Mouse (Mus musculus) cerebellum, adult 11 months (tissue): ENCODE results near the gene Mcur1.

ENCODE experiments used
- DNase-seq: peaks from one replicate; pipeline ENCODE4 v3.0.0; 2022

The Mcur1 gene

DNA sequence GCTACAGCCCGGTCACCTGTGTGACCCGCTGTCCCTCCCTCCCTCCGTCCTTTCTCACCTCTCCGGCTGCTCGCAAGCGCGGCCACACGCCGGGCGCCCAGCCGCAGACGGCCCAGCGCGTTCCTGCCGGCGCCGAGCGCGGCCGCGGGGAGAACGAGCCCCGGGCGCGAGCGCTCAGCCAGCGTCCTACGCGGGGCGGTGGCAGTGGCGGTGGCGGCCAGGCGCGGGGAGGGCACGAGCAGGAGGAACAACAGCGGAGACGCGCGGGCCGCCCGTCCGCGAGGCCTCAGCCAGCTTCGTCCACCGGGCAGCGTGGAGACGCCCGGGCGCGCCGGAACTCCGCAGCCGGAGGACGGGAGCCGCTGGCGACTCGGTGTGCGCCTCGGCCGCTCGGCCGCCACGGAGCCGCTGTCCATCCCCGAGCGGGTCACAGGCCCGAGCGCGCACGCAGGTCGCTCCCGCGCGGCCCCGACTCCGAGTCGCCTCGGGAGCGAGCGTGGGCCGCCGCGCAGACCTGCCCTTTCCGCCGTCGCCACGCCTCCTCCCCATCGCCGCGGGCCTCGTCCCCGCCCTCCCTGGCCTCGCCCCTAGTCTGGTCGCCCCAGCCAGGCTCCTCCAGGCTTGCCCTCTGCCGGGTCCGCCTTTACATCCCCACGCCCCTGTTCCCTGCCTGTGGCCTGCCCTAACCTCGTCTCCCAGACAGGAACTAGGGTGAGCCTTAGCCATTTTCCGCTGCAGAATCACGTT, at the start of gene Mcur1:
TSS of gene Mcur1 (minus strand) at position 481 of the 747 bp plus-strand sequence.
- DNase-seq: peak; percentile 90

DNA sequence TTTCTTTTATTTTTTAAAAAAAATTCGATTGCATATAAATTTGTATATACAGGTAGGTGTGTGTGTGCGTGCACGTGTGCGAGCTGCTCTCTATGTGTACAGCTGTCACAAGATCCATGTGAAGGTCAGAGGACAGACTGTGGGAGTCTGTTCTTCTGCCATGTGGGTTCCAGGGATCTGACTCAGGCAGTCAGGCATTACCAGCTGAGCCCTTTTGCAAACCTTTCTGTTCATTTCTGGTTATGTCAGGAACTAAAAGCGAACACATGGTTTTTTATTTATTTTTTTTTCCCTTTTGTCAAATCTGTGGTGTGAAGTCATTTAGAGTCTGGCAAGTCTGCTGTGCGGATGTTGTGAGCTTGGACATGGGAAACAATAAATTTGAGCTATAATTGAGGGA, 48.9 kb upstream of the Mcur1 start:
- no peak for DNase-seq

DNA sequence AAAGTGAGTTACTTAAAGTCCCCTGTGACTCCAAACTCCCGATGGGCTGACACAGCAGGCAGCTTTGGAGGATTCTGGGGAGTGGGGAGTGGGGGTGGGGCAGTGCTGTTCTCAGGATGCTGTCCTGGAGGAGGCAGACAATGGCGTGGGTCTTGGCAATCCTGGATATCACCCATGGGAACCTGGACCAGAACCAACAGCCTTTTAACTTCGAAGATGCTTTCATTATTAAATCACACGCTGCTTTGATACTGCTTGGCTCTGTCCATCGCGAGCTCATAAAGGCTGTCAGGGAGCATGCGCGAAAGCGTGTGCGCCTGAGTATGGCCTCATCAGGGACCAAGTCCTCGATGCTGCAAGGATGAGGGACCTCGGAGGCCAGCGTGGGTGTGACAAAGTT, 43.1 kb upstream of the Mcur1 start:
- no peak for DNase-seq

DNA sequence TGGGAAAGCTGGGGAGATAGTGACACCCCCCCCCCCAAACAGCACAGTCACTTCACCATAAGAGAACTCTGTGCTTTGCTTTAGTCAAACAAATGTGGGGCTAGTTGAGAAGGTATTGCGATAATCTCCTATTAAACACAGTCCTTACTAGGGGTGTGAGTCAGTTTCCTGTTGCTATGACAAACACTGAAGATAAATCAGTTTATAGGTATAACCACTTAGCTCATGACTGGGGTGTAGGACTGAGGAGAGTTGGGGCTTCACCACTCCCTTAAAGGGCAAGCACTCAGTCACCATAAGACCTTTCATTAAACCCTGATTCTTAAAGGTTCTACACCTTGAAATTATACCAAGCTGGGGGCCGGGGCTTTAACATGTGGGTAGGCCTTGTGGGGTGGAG, 42.4 kb upstream of the Mcur1 start:
- no peak for DNase-seq

DNA sequence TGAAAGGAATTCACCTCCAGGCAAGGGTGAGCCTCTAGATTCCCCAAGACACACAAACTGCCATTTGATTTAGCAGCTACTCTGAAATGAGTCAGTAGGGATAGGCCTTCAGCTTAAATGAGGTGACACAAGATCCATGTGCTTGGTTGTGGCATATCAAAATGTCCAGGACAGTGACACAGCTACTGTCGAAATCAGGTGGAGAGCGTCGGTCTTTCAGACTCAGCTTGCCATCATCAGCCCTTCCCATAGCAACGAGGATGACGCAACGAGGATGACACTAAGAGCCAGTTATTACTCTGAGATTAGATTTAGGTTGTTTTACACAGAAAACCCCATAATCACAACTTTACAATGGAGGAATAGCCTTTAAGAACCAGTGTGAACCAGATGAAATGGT, 41.0 kb upstream of the Mcur1 start:
- DNase-seq: no peak

DNA sequence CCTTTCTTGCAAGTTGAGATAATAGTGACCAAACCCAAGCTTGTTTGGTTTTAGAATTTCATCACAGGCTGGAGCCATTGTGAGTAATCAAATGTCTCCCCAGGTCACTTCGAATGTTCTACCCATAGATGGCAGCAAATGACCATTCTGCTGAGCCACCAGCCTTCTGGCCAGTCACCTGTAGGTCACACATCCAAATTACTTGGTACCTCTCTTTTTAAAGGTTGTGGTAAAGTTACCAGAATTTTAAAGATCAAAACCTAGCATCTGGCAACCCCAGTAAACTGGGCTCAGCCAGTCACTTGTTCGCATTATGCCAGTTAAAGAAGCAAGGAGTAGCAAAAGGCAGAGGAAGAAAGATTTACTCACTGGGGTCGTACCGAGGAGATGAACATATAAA, 35.9 kb upstream of the Mcur1 start:
- peak; percentile 69 for DNase-seq

DNA sequence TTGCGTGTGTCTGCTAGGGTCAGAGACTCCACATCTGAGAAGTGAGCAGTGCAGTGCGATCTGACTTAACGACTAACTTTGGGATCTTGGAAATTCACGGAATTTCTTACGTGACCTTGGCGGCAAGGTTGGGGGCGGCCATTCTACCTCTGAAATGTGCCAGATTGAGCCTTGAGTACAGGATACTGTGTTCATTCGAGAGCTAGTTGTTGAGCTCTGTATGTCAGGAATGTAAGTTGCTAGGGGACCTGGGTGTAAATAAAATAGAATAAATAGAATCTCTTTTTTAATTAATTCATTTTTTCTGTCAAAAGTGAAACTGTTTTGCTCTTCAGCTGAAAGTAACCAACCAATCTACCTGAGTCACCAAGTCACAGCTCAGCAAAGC, 32.7 kb upstream of the Mcur1 start:
- DNase-seq: no peak

GRCm38 (mm10) chr13:43591828-43592680, 32.1 kb upstream of the Mcur1 start:
- DNase-seq: no peak

DNA sequence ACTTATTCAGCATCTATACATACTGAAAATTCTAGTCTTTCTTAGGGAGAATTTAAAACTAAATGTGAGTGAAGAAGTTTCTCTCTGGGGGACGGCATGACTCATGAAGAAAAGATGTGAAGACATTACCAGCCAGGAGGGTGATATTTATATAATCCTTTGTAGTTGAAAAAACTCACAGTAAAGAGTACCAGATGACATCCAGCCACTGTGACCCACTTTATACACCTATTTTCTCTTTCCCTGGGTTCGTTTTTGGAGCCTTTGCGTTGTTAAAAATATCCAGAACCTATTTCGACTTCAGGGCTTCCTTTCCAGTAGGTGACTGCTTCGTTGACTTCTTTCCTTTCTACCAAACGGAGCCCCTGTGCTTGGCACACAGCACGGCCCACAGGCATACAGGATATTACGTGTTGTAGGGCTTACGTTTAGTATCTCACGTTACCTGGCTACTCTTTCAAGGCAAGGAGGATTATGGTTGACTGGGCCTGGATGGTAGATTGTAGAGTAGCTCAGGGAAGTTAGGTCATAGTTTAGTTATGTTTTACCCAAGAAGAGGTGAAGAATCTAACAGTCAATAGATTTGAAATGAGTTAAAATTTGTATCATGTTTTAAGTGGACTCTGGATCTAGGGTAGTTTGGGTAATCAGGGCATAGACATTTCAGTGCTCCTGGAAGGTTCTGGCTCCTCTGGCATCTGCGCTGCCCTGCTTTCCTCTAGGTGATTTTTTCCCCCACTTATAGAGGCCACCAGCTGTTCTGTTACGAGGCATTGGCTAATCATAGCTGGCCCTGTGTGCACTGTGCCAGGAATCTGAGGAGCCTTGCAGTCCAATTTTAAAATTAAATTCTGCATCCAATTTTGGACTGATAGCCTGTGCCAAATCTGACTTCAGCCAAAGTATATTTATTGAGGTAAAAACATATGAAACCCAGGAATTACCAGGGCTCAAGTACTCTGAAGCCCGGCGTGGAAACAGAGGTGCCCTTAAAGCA, 28.2 kb upstream of the Mcur1 start:
- DNase-seq: peak; percentile 40

DNA sequence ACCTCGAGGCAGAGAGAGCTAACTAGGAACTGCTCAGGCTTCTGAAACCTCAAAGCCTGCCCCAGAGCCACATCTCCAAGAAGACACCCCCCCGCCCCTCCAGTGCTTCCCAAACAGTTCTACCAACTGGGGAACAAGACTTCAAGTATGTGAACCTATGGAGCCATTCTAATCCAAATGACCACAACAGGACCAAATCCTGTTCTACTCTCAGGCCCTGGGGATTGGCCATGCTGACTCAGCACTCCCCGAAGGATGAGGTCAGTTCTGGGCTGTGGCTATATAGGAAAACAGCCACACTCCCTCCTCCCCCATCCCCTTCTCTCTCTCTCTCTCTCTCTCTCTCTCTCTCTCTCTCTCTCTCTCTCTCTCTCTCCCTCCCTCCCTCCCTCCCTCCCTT, 27.0 kb upstream of the Mcur1 start:
- DNase-seq: no peak

GRCm38 (mm10) chr13:43585335-43585734, 25.3 kb upstream of the Mcur1 start:
- DNase-seq: no peak

DNA sequence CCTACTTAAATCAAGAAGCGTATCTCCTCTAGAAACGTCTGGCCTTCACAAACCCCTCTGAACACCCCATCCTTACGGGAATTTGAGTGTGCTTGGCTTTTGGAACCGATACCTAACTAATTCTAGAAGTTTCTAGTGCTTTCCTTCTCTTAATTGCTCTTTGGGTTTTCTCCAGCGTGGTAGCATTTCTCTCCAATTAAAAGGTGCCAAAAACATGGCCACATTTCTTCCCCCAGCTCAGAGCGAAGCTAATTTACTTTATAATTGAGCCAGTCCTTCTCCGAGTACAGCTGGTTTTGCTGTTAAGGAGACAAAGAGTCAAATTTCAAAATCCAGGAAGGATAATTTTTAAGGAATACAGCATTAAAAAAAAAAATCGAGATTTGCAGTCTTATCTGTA, 23.5 kb upstream of the Mcur1 start:
- no peak for DNase-seq

DNA sequence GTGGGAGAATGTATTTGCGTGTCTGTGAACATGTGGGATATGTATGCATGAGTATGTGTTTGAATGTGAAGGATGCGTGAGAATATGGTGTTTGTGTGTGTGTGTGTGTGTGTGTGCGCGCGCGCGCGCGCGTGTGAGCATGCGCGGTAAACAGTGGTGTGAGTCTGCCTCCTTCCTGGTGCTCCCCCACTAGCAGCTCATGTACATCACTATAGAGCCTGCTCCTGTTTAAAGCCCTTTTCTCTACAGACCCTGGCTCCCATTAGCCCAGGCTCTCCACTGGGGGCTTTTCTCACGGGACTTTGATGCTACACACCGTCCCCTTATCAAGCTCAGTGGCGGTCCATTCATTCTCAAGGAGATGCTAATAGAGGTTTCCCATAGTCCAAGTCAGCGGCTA, 23.0 kb upstream of the Mcur1 start:
- no peak for DNase-seq

- DNase-seq: no peak
Observed at GRCm38 (mm10) chr13:43580661-43581060, 20.7 kb upstream of the Mcur1 start.

GRCm38 (mm10) chr13:43579740-43580139, 19.7 kb upstream of the Mcur1 start:
- peak; percentile 64 for DNase-seq

GRCm38 (mm10) chr13:43577766-43578165, 17.8 kb upstream of the Mcur1 start:
- DNase-seq: no peak

DNA sequence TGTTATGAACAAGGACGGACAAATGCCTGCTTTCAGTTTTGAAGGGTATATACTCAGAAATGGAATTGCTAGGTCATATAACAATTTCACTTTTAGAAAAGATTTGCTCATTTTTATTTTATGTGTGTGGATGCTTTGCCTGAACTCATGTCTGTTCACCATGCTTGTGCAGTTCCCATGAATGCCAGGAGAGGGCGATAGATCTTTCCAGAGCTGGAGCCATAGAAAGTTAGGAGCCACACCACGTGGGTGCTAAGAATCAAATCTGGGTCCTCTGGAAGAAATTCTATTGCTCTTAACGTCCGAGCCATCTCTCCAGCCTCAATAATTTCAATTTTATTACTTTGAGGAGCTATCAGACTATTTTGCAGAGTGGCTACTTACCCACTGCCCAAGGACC, 17.3 kb upstream of the Mcur1 start:
- no peak for DNase-seq

GRCm38 (mm10) chr13:43575431-43575830, 15.4 kb upstream of the Mcur1 start:
- DNase-seq: peak; percentile 78

GRCm38 (mm10) chr13:43573979-43574378, 14.0 kb upstream of the Mcur1 start:
- no peak for DNase-seq

DNA sequence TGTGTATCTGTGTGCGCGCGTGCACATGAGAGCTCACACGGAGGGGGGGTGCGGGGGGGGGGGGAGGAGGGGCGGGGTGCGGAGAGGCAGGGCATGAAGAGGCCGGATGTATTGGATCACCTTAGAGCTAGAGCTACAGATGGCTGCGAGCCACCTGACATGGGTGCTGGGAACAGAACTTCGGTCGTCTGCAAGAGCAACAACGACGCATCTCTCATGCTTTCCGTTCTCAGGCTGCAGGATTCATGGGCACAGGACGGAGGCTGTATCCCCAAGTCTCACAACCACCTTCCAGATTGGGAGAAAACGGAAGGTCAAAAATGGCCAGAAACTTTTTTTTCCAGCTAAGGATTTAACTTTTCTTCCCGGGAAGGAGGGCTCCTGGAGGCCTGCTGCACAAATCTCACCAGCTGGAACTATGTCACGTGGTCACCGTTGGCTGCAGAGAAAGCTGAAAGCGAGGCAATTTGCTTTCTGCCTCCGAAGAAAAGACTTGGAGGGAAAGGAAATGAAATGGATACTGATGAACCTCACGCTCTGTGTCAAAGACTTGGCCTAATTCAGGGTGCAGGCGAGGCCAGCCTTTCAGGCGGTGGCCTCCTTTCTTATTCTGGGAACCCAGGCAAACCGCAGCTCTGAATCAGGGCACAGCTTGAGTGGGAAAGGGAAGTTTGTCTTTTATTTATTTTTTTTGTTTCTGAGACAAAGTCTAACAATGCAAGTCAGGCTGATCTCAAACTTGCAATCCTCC, 7.3 kb upstream of the Mcur1 start:
- DNase-seq: no peak

- DNase-seq: no peak
Observed at GRCm38 (mm10) chr13:43566184-43566583, 6.2 kb upstream of the Mcur1 start.

GRCm38 (mm10) chr13:43565346-43565745, 5.4 kb upstream of the Mcur1 start:
- DNase-seq: peak; percentile 64
